Mouse (Mus musculus) liver, embryonic 12.5 days (tissue): ENCODE results near the gene Mnat1. TPM values are rescaled to one million over a fixed set of nuclear protein-coding genes. Genes with fewer than 3 reads are reported as not detected.
A peak's percentile ranks its signal among the peaks of the same experiment; 100 is the strongest.

Source experiments
- ATAC-seq: fragments of 200-750 bp; cut with Nextera tagmentation; 2 replicates; pipeline ENCODE4 v1.8.0; 2017; ENCODE audit warnings: moderate number of reproducible peaks, mild to moderate bottlenecking, moderate library complexity
- H3K27ac ChIP-seq: fragments of 300-500 bp; sonication (generic); 2 replicates; pipeline ENCODE4 v1.5.1; 2016; ENCODE audit warnings: mild to moderate bottlenecking
- H3K27me3 ChIP-seq: fragments of 300-500 bp; sonication (generic); replicated peaks from 2 replicates; pipeline ENCODE4 v1.6.1; 2016; ENCODE audit warnings: mild to moderate bottlenecking, moderate library complexity
- H3K36me3 ChIP-seq: fragments of 300-500 bp; sonication (generic); 2 replicates; pipeline ENCODE4 v1.6.1; 2016; ENCODE audit warnings: mild to moderate bottlenecking, moderate library complexity
- H3K4me1 ChIP-seq: fragments of 300-500 bp; sonication (generic); 2 replicates; pipeline ENCODE4 v1.6.1; 2016
- H3K4me2 ChIP-seq: fragments of 300-500 bp; sonication (generic); 2 replicates; pipeline ENCODE4 v1.6.1; 2016; ENCODE audit warnings: mild to moderate bottlenecking, moderate library complexity
- H3K4me3 ChIP-seq: fragments of 300-500 bp; sonication (generic); 2 replicates; pipeline ENCODE4 v1.5.1; 2016; ENCODE audit warnings: mild to moderate bottlenecking, moderate library complexity
- H3K9ac ChIP-seq: fragments of 300-500 bp; sonication (generic); 2 replicates; pipeline ENCODE4 v1.6.1; 2016; ENCODE audit warnings: mild to moderate bottlenecking, moderate library complexity
- H3K9me3 ChIP-seq: fragments of 300-500 bp; sonication (generic); replicated peaks from 2 replicates; pipeline ENCODE4 v1.6.1; 2016; ENCODE audit warnings: mild to moderate bottlenecking, moderate library complexity
- WGBS: fragments of 180-500 bp; shearing (Covaris S2); methylation state at CpG from one replicate; pipeline ENCODE4 v1.1.7; 2016; ENCODE audit not compliant: insufficient replicate concordance; 5-methylcytosine and 5-hydroxymethylcytosine counted together
- polyA plus RNA-seq: library from polyadenylated mRNA; unstranded; fragments of >200 nt; fragmentation: Nextera tagmentation; extraction: Ambion mirVana; gene quantifications from 2 replicates; pipeline ENCODE4 v1.2.1, GENCODE M21; 2016

Mnat1 gene
- polyA plus RNA-seq, 1 experiment from 2014 or later, result 14.1 TPM

GRCm38 (mm10) chr12:73255006-73255405 is 131.5 kb downstream of the Mnat1 start:
- no peak for ATAC-seq
- Histone ChIP-seq H3K4me2 (no peak overlapping the region), H3K27me3 (no peaks in the 10 kb centered on the region), H3K27ac (no peak overlapping the region), H3K4me1 (no peaks in the 10 kb centered on the region), H3K9me3 (no peaks in the 10 kb centered on the region), H3K9ac (no peak overlapping the region), H3K36me3 (no peaks in the 10 kb centered on the region), H3K4me3 (no peak overlapping the region)
- 67% methylated on average over 2 of the region's 2 CpGs for WGBS

GRCm38 (mm10) chr12:73259269-73259668 is 135.8 kb downstream of the Mnat1 start:
- H3K27ac ChIP-seq, result no peak overlapping the region
- H3K36me3 ChIP-seq, result no peaks in the 10 kb centered on the region
- 79% methylated on average over 6 of the region's 6 CpGs for WGBS
- no peaks in the 10 kb centered on the region for H3K9me3 ChIP-seq
- no peaks in the 10 kb centered on the region for H3K27me3 ChIP-seq
- no peak overlapping the region for H3K4me2 ChIP-seq
- no peak overlapping the region for H3K4me3 ChIP-seq
- H3K4me1 ChIP-seq, result no peaks in the 10 kb centered on the region
- no peak overlapping the region for H3K9ac ChIP-seq
- no peak for ATAC-seq

GRCm38 (mm10) chr12:73260339-73260738 is 136.8 kb downstream of the Mnat1 start:
- Histone ChIP-seq H3K4me3 (no peak overlapping the region), H3K27ac (no peak overlapping the region), H3K4me1 (no peaks in the 10 kb centered on the region), H3K27me3 (no peaks in the 10 kb centered on the region), H3K9me3 (no peaks in the 10 kb centered on the region), H3K9ac (no peak overlapping the region), H3K4me2 (no peak overlapping the region), H3K36me3 (no peaks in the 10 kb centered on the region)
- whole genome bisulfite sequencing, result 81% methylated on average over 1 of the region's 1 CpGs
- ATAC-seq, result no peak

- H3K9me3 ChIP-seq, result no peaks in the 10 kb centered on the region
- 73% methylated on average over 3 of the region's 3 CpGs for WGBS
- H3K27ac ChIP-seq, result no peak overlapping the region
- H3K4me2 ChIP-seq, result no peak overlapping the region
- H3K36me3 ChIP-seq, result no peaks in the 10 kb centered on the region
- H3K9ac ChIP-seq, result no peak overlapping the region
- H3K4me3 ChIP-seq, result no peak overlapping the region
- no peak for ATAC-seq
- no peaks in the 10 kb centered on the region for H3K27me3 ChIP-seq
- H3K4me1 ChIP-seq, result no peaks in the 10 kb centered on the region
Measured at GRCm38 (mm10) chr12:73265381-73265978, 142.0 kb downstream of the Mnat1 start.

GRCm38 (mm10) chr12:73266597-73266996 is 143.1 kb downstream of the Mnat1 start:
- WGBS, result 68% methylated on average over 1 of the region's 1 CpGs
- Histone ChIP-seq H3K9me3 (no peaks in the 10 kb centered on the region), H3K4me3 (no peak overlapping the region), H3K4me2 (no peak overlapping the region), H3K9ac (no peak overlapping the region), H3K36me3 (no peaks in the 10 kb centered on the region), H3K4me1 (no peaks in the 10 kb centered on the region), H3K27ac (no peak overlapping the region), H3K27me3 (no peaks in the 10 kb centered on the region)
- no peak for ATAC-seq

- no peaks in the 10 kb centered on the region for H3K4me1 ChIP-seq
- no peaks in the 10 kb centered on the region for H3K27me3 ChIP-seq
- no peak overlapping the region for H3K4me3 ChIP-seq
- no peak overlapping the region for H3K27ac ChIP-seq
- H3K9ac ChIP-seq, result no peak overlapping the region
- H3K9me3 ChIP-seq, result no peaks in the 10 kb centered on the region
- no peak overlapping the region for H3K4me2 ChIP-seq
- WGBS, result 95% methylated on average over 1 of the region's 1 CpGs
- ATAC-seq, result no peak
- peaks cover 9% of the 10 kb centered on the region; the same call in 1 of the 2 replicates for H3K36me3 ChIP-seq
Measured at GRCm38 (mm10) chr12:73268497-73268896, 145.0 kb downstream of the Mnat1 start.

- Histone ChIP-seq H3K4me3 (no peak overlapping the region), H3K9me3 (no peaks in the 10 kb centered on the region), H3K4me2 (no peak overlapping the region), H3K9ac (no peak overlapping the region), H3K36me3 (peaks cover 15% of the 10 kb centered on the region; the same call in 1 of the 2 replicates), H3K27me3 (no peaks in the 10 kb centered on the region), H3K4me1 (no peaks in the 10 kb centered on the region), H3K27ac (no peak overlapping the region)
- ATAC-seq, result no peak
- 78% methylated on average over 3 of the region's 3 CpGs for WGBS
Measured at GRCm38 (mm10) chr12:73269531-73269930, 146.0 kb downstream of the Mnat1 start.

- Histone ChIP-seq H3K4me3 (no peak overlapping the region), H3K9ac (no peak overlapping the region), H3K36me3 (peaks cover 18% of the 10 kb centered on the region; the same call in 1 of the 2 replicates), H3K4me1 (no peaks in the 10 kb centered on the region), H3K27me3 (no peaks in the 10 kb centered on the region), H3K27ac (no peak overlapping the region), H3K9me3 (no peaks in the 10 kb centered on the region), H3K4me2 (no peak overlapping the region)
- WGBS, result 77% methylated on average over 4 of the region's 4 CpGs
- ATAC-seq, result no peak
Measured at GRCm38 (mm10) chr12:73269933-73270332, 146.4 kb downstream of the Mnat1 start.

GRCm38 (mm10) chr12:73274921-73275320 is 151.4 kb downstream of the Mnat1 start:
- ATAC-seq, result no peak
- Histone ChIP-seq H3K4me2 (no peak overlapping the region), H3K4me1 (no peaks in the 10 kb centered on the region), H3K9ac (no peak overlapping the region), H3K9me3 (no peaks in the 10 kb centered on the region; the same call in 1 of the 2 replicates), H3K27me3 (no peaks in the 10 kb centered on the region), H3K36me3 (peaks cover 59% of the 10 kb centered on the region), H3K4me3 (no peak overlapping the region), H3K27ac (no peak overlapping the region)
- 83% methylated on average over 3 of the region's 3 CpGs for WGBS

GRCm38 (mm10) chr12:73286287-73287092 is 163.0 kb downstream of the Mnat1 start, which contains the start of the genes Trmt5 and Slc38a6:
TSS of gene Trmt5 (minus strand) at chr12:73286710.
TSS of gene Slc38a6 (plus strand) at chr12:73286779.
- H3K9me3 ChIP-seq, result no peaks in the 10 kb centered on the region
- peak; percentile 96 for ATAC-seq
- peak within 1 kb of the TSS; percentile 82 for H3K9ac ChIP-seq
- no peaks in the 10 kb centered on the region for H3K27me3 ChIP-seq
- H3K27ac ChIP-seq, result peak within 1 kb of the TSS; percentile 60
- H3K4me2 ChIP-seq, result peak within 1 kb of the TSS; percentile 79
- H3K4me1 ChIP-seq, result peaks cover 37% of the 10 kb centered on the region
- WGBS, result under 1% methylated on average over 52 of the region's 53 CpGs
- H3K4me3 ChIP-seq, result peak within 1 kb of the TSS; percentile 80
- peaks cover 30% of the 10 kb centered on the region for H3K36me3 ChIP-seq

- Histone ChIP-seq H3K9me3 (no peaks in the 10 kb centered on the region), H3K4me2 (peak overlapping the region; percentile 79), H3K27ac (no peak overlapping the region), H3K4me1 (peaks cover 37% of the 10 kb centered on the region), H3K36me3 (peaks cover 19% of the 10 kb centered on the region), H3K27me3 (no peaks in the 10 kb centered on the region), H3K9ac (no peak overlapping the region; the same call in 1 of the 2 replicates), H3K4me3 (peak overlapping the region; percentile 80)
- ATAC-seq, result no peak
- 46% methylated on average over 8 of the region's 8 CpGs for WGBS
Measured at GRCm38 (mm10) chr12:73287609-73288008, 164.1 kb downstream of the Mnat1 start.

GRCm38 (mm10) chr12:73288626-73289025 is 165.1 kb downstream of the Mnat1 start:
- no peak overlapping the region for H3K4me2 ChIP-seq
- peaks cover 14% of the 10 kb centered on the region for H3K36me3 ChIP-seq
- no peak for ATAC-seq
- H3K4me1 ChIP-seq, result peaks cover 34% of the 10 kb centered on the region
- 74% methylated on average over 3 of the region's 3 CpGs for WGBS
- no peaks in the 10 kb centered on the region for H3K27me3 ChIP-seq
- H3K9ac ChIP-seq, result no peak overlapping the region
- no peaks in the 10 kb centered on the region for H3K9me3 ChIP-seq
- H3K4me3 ChIP-seq, result no peak overlapping the region
- no peak overlapping the region for H3K27ac ChIP-seq
